In genomic region chrX:142806620-142807061, GRCm38 (mm10) we compare ENCODE assay signal across 9 mouse cellular contexts.
DNase-seq lines count a peak whose midpoint lies in the region; ATAC-seq and TF ChIP-seq lines count a peak whose summit lies in the region.
"Had no signal": no experiment of that assay in that cellular context is flagged by ENCODE, and none has a peak within 500 bp of the region (broad histone marks: within the 10 kb centered on the region; RNA-seq: fewer than 3 reads in every experiment).

No protein-coding gene starts in this region.

- peak; percentile 44 for TF ChIP-seq CTCF in cortical plate, adult 2 months (IDR thresholded peaks at IDR 0.05; ENCODE audit: extremely low read depth, insufficient read depth, low read length)

- peaks cover 1% of the 10 kb centered on the region; the same call in 1 of the 2 replicates for H3K4me1 ChIP-seq in cortical plate, adult 2 months (ENCODE audit: control insufficient read depth, insufficient read depth, low read length)
- H3K4me1 ChIP-seq: neural tube, embryonic 12.5 days had no signal

- no peak for TF ChIP-seq POLR2A in cortical plate, adult 2 months (IDR thresholded peaks at IDR 0.05; ENCODE audit: extremely low read depth, insufficient read depth, low read length)

- ATAC-seq in erythroblast, adult 5-6 weeks (replicated peaks; ENCODE audit: low FRiP score, poor library complexity, severe bottlenecking) = no peak

- DNase-seq in layer of hippocampus, adult 11-12 months (ENCODE audit: low spot score) = peak; percentile 14
- no peak for DNase-seq in layer of hippocampus, postnatal 25 days (ENCODE audit: extremely low spot score in 1 of 2, low spot score in 1 of 2)
- peak; percentile 74 for DNase-seq in brain, adult 2 months (ENCODE audit: low read depth, low spot score)
- DNase-seq in kidney, postnatal 14 days = peak; percentile 36
- DNase-seq in retina, embryonic 14.5 days (ENCODE audit: low spot score) = peak; percentile 38
- DNase-seq in frontal cortex, postnatal 25 days (ENCODE audit: low spot score in 2 of 2) = no peak

- H3K27ac ChIP-seq in cortical plate, adult 2 months (ENCODE audit: insufficient read depth, low read length) = no peak overlapping the region
- H3K27ac ChIP-seq: neural tube, embryonic 12.5 days had no signal

- H3K4me3 ChIP-seq in cortical plate, adult 2 months (ENCODE audit: insufficient read depth, low read length) = no peak overlapping the region
- H3K4me3 ChIP-seq: neural tube, embryonic 12.5 days had no signal

Comparison
In these comparisons a context has a peak if more than half of its experiments do, and no peak if none do; other contexts are left out.
1. DNase-seq: peak in layer of hippocampus, adult 11-12 months (single experiment), brain, adult 2 months (single experiment), kidney, postnatal 14 days (single experiment) and retina, embryonic 14.5 days (single experiment); none in layer of hippocampus, postnatal 25 days (0 of 2) and frontal cortex, postnatal 25 days (0 of 2).